Mouse (Mus musculus): ENCODE measurements around the gene Khdc3. TPM values are rescaled to one million over a fixed set of nuclear protein-coding genes. Genes with fewer than 3 reads are reported as not detected.

The Khdc3 gene
- total and polyA plus RNA-seq, 3 experiments = 0.17 to 0.86 (median 0.84) TPM

- Histone ChIP-seq H3K4me1 (ENCODE audit: control insufficient read depth in 1 of 2, insufficient read depth in 2 of 2) (peaks cover 0 to 21% of the 10 kb centered on the region in 2 experiments; a peak in 2 of 4 replicates), H3K79me2 (replicated peaks; ENCODE audit: control insufficient read depth, extremely low read depth, insufficient read depth, poor library complexity, severe bottlenecking) (no peaks in the 10 kb centered on the region), H3K4me2 (ENCODE audit: insufficient read depth, low read depth, poor library complexity, severe bottlenecking) (no peak overlapping the region), H3K27me3 (replicated peaks) (no peaks in the 10 kb centered on the region), H3K4me3 (replicated peaks in 1 of 3; ENCODE audit: low read depth in 2 of 3, low read length in 2 of 3, poor library complexity in 1 of 3) (no peak overlapping the region), H3K27ac (ENCODE audit: insufficient read depth, low read depth) (no peak overlapping the region), H3K9me3 (replicated peaks; ENCODE audit: low read length) (no peaks in the 10 kb centered on the region), H3K9ac (ENCODE audit: insufficient read depth, low read depth) (no peak overlapping the region), H3K36me3 (replicated peaks in 1 of 2; ENCODE audit: control insufficient read depth in 1 of 2, insufficient read depth in 1 of 2, low read length in 1 of 2) (peaks cover 0 to 7% of the 10 kb centered on the region in 2 experiments)
- dilution Hi-C loops (cut with MboI; ENCODE audit: extremely low pct_ligation_motif_present, extremely low pct_unique_long_range_greater_than_20kb, low sequenced_read_pairs) (no loop called here), in situ Hi-C loops (cut with MboI; ENCODE audit: low pct_ligation_motif_present, low pct_unique_long_range_greater_than_20kb, low sequenced_read_pairs) (no loop called here)
- TF ChIP-seq MAX (IDR thresholded peaks at IDR 0.05; ENCODE audit: low read length) = no peak
- no peak for DNase-seq (ENCODE audit: extremely low read depth)
Measured at GRCm38 (mm10) chr9:73105771-73106170, 4.1 kb downstream of the Khdc3 start.

GRCm38 (mm10) chr9:73112919-73113906, 11.6 kb downstream of the Khdc3 start, which contains the start of gene Rsl24d1:
TSS of gene Rsl24d1 (plus strand) at chr9:73113426.
- dilution Hi-C loops (cut with MboI; ENCODE audit: extremely low pct_ligation_motif_present, extremely low pct_unique_long_range_greater_than_20kb, low sequenced_read_pairs) (no loop called here), in situ Hi-C loops (cut with MboI; ENCODE audit: low pct_ligation_motif_present, low pct_unique_long_range_greater_than_20kb, low sequenced_read_pairs) (no loop called here)
- Histone ChIP-seq H3K4me3 (replicated peaks in 1 of 3; ENCODE audit: low read depth in 2 of 3, low read length in 2 of 3, poor library complexity in 1 of 3) (peak within 1 kb of the TSS; percentile 87 to 99 (median 96)), H3K36me3 (replicated peaks in 1 of 2; ENCODE audit: control insufficient read depth in 1 of 2, insufficient read depth in 1 of 2, low read length in 1 of 2) (peaks cover 18 to 30% of the 10 kb centered on the region in 2 experiments), H3K27me3 (replicated peaks) (no peaks in the 10 kb centered on the region), H3K9me3 (replicated peaks; ENCODE audit: low read length) (no peaks in the 10 kb centered on the region), H3K4me2 (ENCODE audit: insufficient read depth, low read depth, poor library complexity, severe bottlenecking) (peak within 1 kb of the TSS; percentile 95), H3K27ac (ENCODE audit: insufficient read depth, low read depth) (peak within 1 kb of the TSS; percentile 54), H3K9ac (ENCODE audit: insufficient read depth, low read depth) (peak within 1 kb of the TSS; percentile 88), H3K79me2 (replicated peaks; ENCODE audit: control insufficient read depth, extremely low read depth, insufficient read depth, poor library complexity, severe bottlenecking) (peaks cover 29% of the 10 kb centered on the region), H3K4me1 (ENCODE audit: control insufficient read depth in 1 of 2, insufficient read depth in 2 of 2) (peaks cover 0 to 15% of the 10 kb centered on the region in 2 experiments; a peak in 2 of 4 replicates)
- peak; percentile 94 for DNase-seq (ENCODE audit: extremely low read depth)
- TF ChIP-seq IRF4 (IDR thresholded peaks at IDR 0.05; ENCODE audit: low read depth, low read length) (peak; percentile 63; the same call in 1 of the 2 replicates), MAZ (IDR thresholded peaks at IDR 0.05; ENCODE audit: low read depth, low read length) (0 out of 2 replicates have a peak, but pooled peaks have one; percentile 30), ETS1 (conservative IDR thresholded peaks at IDR 0.05; ENCODE audit: low read depth, low read length) (peak; percentile 28; the same call in 1 of the 2 replicates), PAX5 (IDR thresholded peaks at IDR 0.05; ENCODE audit: low read length) (no peak), USF2 (conservative IDR thresholded peaks at IDR 0.05; ENCODE audit: low read depth, low read length) (peak; percentile 51; the same call in 1 of the 2 replicates), POLR2AphosphoS2 (IDR thresholded peaks at IDR 0.05; ENCODE audit: low read depth, low read length) (no peak; the same call in 1 of the 2 replicates), MEF2A (IDR thresholded peaks at IDR 0.05; ENCODE audit: borderline replicate concordance, low read depth, low read length) (0 out of 2 replicates have a peak, but pooled peaks have one; percentile 57), SMC3 (IDR thresholded peaks at IDR 0.05; ENCODE audit: low read depth, low read length) (no peak), ZMIZ1 (IDR thresholded peaks at IDR 0.05; ENCODE audit: low read depth, low read length) (no peak), ZC3H11A (IDR thresholded peaks at IDR 0.05; ENCODE audit: low read depth, low read length) (no peak), MAX (IDR thresholded peaks at IDR 0.05; ENCODE audit: low read length) (peak; percentile 66; the same call in 1 of the 2 replicates), BHLHE40 (IDR thresholded peaks at IDR 0.05; ENCODE audit: low read depth, low read length) (peak; percentile 78), JUND (conservative IDR thresholded peaks at IDR 0.05; ENCODE audit: low read depth, low read length) (no peak), ZKSCAN1 (IDR thresholded peaks at IDR 0.05; ENCODE audit: borderline replicate concordance, low read depth, low read length) (no peak), RAD21 (IDR thresholded peaks at IDR 0.05; ENCODE audit: low read depth, low read length) (no peak), TCF12 (IDR thresholded peaks at IDR 0.05; ENCODE audit: low read depth, low read length) (peak; percentile 73), MXI1 (IDR thresholded peaks at IDR 0.05; ENCODE audit: low read depth, low read length) (peak; percentile 87; the same call in 1 of the 2 replicates), EP300 (IDR thresholded peaks at IDR 0.05; ENCODE audit: low read length) (no peak), UBTF (IDR thresholded peaks at IDR 0.05; ENCODE audit: low read depth, low read length) (no peak), E2F4 (IDR thresholded peaks at IDR 0.05; ENCODE audit: insufficient replicate concordance, low read depth, low read length) (no peak), JUN (IDR thresholded peaks at IDR 0.05; ENCODE audit: insufficient read depth, low read depth, low read length) (no peak), TBP (conservative IDR thresholded peaks at IDR 0.05; ENCODE audit: low read depth, low read length) (peak; percentile 77; the same call in 1 of the 2 replicates), SIN3A (IDR thresholded peaks at IDR 0.05; ENCODE audit: low read length) (peak; percentile 93), NRF1 (IDR thresholded peaks at IDR 0.05; ENCODE audit: low read depth, low read length) (peak; percentile 86), CHD2 (IDR thresholded peaks at IDR 0.05; ENCODE audit: low read length) (peak; percentile 76; the same call in 1 of the 2 replicates), ELF1 (IDR thresholded peaks at IDR 0.05; ENCODE audit: low read depth, low read length) (peak; percentile 88), NELFE (IDR thresholded peaks at IDR 0.05; ENCODE audit: low read depth, low read length) (peak; percentile 80), CTCF (conservative IDR thresholded peaks at IDR 0.05 in 1 of 2, IDR thresholded peaks at IDR 0.05 in 1 of 2; ENCODE audit: low read depth in 2 of 2, low read length in 2 of 2) (no peak), POLR2A (IDR thresholded peaks at IDR 0.05; ENCODE audit: low read depth, low read length) (peak; percentile 83), GABPA (IDR thresholded peaks at IDR 0.05; ENCODE audit: insufficient replicate concordance, low read depth, low read length) (no peak; the same call in 1 of the 2 replicates)
